Mouse (Mus musculus): Measurements from ENCODE around the gene Trmt44.

Trmt44 gene

DNA sequence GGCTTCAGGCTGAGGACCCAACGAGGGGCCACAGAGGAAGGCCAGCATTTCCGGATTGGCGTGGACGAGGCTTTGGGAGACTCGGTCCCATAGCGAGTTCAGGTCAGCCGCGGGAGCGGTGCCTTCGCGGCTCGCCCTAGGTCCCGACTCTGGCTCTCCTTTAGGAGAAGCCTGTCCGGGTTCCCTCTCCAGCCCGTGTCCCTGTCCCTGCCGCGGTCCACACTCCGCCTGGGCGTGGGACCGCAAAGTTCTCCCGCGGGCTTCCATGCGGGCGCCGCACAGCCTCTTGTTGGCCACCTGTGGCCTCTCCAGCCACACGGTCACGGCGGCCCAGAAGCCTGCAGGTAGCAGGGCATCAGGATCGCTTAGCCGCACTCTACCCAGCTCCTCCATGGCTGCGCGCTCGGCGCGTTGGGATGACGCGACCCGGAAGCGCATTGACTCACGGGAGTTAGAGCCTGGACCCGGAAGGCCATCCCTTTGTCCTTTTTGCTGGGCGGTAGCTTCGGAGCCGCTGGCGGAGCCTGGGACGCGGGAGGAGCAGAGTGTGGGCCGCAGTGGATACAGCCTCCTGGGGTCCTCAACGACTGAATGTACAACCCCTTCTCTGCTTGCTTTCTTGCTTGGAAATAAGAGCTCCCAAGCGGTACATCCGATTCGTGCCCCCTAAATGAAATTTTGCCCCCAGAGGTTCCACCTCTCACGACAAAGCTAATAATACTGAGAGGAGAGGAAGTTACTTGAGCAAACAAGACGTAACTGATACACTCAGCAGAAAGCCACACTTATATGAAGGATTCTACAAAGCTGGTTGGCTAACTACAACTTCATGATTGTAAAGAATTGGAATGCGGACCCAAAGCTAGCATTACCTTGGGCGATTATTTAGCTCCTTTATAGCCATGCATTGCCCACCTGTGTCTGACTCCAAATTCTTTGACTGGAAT is at the start of gene Trmt44:
Gene Trmt44, minus strand, starts transcription at position 418 of the 947 bp plus-strand sequence.
- DNase-seq (ENCODE audit: low read depth, low spot score): peak; percentile 49

GRCm38 (mm10) chr5:35623831-35624230 is 49.0 kb upstream of the Trmt44 start:
- DNase-seq (ENCODE audit: low read depth, low spot score): no peak

DNA sequence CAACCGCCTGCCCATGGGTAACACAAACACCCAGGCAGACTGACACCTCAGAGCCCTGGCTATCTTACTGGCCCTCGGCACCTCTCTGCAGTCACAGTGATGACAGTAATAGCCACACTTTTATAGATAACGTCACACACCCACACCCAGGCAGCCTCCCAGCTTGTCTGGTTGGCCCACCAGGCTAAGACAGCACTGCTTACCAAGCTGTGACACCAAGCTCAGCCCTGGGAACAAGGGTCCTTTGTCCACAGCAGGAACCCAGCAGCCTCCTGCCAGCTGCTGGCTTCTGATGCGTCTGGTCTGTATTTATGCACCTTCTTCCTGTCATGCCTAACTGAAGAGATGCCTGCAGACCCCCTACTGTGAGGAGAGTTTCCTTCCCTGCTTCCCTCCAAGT is 46.2 kb upstream of the Trmt44 start:
- DNase-seq (ENCODE audit: low read depth, low spot score): no peak

GRCm38 (mm10) chr5:35616943-35617342 is 42.1 kb upstream of the Trmt44 start:
- no peak for DNase-seq (ENCODE audit: low read depth, low spot score)

- no peak for DNase-seq (ENCODE audit: low read depth, low spot score)
These were observed 37.9 kb upstream of the Trmt44 start for GRCm38 (mm10) chr5:35612722-35613121.

GRCm38 (mm10) chr5:35611900-35612299 is 37.0 kb upstream of the Trmt44 start:
- no peak for DNase-seq (ENCODE audit: low read depth, low spot score)

GRCm38 (mm10) chr5:35611170-35611569 is 36.3 kb upstream of the Trmt44 start:
- DNase-seq (ENCODE audit: low read depth, low spot score): no peak

DNA sequence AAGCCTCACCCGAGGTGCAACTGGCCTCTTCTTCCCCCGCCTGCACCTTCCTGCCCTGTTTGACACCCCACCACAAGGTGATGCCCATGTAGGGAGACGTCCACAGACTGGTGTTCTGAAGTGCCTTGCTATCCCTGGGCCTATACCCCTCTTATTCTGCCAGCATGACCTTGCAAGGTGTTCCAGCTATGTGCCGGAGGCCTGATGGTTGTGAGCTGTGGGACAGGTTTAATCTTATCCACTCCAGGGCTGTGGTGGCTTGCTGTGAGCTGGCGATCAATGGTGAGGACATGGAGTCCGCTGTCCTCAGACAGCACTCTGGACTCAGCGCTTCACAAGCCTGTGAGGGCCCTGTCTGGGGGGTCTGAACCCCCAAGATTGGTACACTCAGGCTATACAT is 35.5 kb upstream of the Trmt44 start:
- DNase-seq (ENCODE audit: low read depth, low spot score): no peak

GRCm38 (mm10) chr5:35609971-35610370 is 35.1 kb upstream of the Trmt44 start:
- DNase-seq (ENCODE audit: low read depth, low spot score): no peak

- peak; percentile 55 for DNase-seq (ENCODE audit: low read depth, low spot score)
These were observed 34.5 kb upstream of the Trmt44 start for GRCm38 (mm10) chr5:35609381-35609780.

DNA sequence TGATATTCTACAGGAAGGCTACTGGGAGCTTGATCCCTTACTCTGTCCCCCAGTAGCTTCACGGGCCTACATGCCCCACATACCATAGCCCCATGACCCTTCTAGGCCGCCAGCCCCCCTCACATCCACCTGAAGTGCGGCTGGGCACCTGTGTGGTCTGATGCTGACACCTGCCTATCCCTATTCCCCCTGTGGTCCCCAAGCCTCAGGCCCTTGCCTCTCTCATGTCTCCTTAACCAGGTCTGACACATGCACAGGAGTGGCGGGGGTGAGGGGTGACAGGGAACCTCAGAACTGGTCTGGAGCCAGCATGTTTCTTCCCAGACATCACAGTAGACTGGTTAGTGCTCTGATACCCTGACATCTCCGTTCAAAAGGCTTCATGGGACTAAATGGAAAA is 33.7 kb upstream of the Trmt44 start:
- no peak for DNase-seq (ENCODE audit: low read depth, low spot score)

DNA sequence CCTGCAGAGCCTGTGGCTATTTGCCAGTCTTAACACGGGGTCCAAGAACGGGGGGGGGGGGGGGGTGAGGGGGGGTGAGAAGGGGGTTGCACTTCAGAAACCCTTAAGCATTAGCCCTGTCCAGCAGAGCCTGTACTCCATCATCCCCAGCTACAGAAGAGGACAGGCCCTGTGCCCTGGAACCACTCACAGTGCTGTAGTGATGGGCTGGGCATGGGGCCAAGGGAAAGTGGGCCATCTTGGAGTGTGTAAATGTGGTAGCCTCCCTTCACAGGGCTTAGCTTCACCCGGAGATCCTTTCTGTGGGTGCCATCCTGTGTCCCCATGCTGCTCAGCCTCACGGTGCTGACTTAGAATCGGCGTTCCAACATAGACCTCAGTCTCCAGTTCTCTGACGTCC is 32.9 kb upstream of the Trmt44 start:
- DNase-seq (ENCODE audit: low read depth, low spot score): no peak

DNA sequence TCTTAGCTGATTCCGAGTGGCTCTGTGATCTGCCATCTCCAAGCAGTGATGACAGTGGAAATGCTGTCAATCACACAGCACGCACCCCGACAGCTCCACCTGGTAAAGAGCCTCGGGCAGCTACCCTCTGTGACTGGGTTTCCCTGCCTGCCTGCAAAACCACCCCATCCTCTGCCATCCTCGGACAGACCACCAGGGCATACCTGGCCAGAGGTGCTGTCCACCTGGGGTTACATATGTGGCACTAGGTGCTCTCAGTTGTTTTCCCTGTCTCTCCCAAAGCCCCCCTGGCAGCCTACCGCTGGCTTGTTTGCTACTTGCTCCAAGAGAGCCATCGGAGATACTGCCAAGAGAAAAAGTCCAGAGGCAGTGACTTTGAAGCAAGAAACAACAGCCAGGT is 31.9 kb upstream of the Trmt44 start:
- no peak for DNase-seq (ENCODE audit: low read depth, low spot score)

GRCm38 (mm10) chr5:35605355-35605754 is 30.5 kb upstream of the Trmt44 start:
- DNase-seq (ENCODE audit: low read depth, low spot score): no peak

GRCm38 (mm10) chr5:35601526-35601925 is 26.7 kb upstream of the Trmt44 start:
- no peak for DNase-seq (ENCODE audit: low read depth, low spot score)

- DNase-seq (ENCODE audit: low read depth, low spot score): no peak
These were observed 25.4 kb upstream of the Trmt44 start for GRCm38 (mm10) chr5:35600233-35600632.

GRCm38 (mm10) chr5:35596169-35597160 is 21.6 kb upstream of the Trmt44 start:
- no peak for DNase-seq (ENCODE audit: low read depth, low spot score)

DNA sequence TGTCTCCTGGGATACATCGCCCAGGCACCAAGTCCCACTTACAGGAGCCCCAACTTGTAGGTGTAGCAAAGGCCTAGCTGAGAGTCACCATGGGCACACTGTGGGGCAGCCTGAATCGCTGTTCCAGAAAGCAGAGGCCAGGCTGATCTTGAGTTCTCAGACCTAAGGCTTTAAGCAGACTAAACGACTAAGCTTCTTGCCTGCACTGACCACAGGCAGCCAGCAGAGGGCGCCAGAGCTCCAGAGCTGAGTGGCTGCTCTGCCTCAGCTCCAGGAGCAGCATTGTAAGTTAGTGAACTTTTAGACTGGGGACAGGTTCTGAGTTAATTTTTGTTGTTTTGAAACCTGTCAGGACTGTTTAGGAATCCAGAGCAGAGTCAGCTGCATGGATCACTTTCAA is 20.8 kb upstream of the Trmt44 start:
- no peak for DNase-seq (ENCODE audit: low read depth, low spot score)

GRCm38 (mm10) chr5:35594768-35595167 is 19.9 kb upstream of the Trmt44 start:
- no peak for DNase-seq (ENCODE audit: low read depth, low spot score)

DNA sequence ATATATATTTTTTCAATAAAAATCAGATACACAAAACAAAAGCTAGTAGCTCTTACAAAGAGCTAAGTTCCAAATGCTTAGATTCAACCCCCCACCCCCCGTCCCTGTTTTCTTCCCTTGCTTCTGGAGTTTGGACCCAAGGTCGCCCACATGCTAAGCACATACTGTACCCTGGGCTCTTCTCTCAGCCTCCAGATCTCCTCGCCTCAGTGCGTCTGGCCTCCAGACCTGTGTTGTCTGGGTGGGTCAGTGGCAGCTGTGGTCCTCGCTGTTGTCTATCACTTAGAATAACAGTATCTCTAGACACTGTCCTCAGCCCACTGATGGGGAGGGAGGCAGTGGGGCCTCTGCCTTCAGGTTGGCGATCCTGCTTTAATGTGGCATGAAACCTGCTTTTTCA is 18.4 kb upstream of the Trmt44 start:
- DNase-seq (ENCODE audit: low read depth, low spot score): no peak

DNA sequence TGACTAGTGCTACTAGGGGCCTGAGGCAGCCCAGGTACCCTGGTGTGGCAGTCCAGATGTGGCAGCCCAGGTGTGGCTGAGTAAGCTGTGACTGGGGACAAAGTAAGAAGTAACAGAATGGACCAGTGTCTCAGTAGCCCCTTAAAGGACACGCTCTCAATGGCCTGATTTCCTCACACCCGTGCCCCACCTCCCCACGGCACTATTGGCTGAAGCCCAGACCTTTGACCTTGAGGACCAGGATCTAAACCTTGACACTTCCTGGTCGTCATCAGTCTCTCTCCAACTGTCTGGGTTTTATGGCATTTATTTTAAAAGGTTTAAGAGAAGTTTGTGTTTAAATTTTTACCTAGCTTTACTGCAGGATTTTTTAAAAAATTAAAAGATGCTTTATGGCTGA is 18.0 kb upstream of the Trmt44 start:
- no peak for DNase-seq (ENCODE audit: low read depth, low spot score)

GRCm38 (mm10) chr5:35592081-35592736 is 17.3 kb upstream of the Trmt44 start:
- peak; percentile 54 for DNase-seq (ENCODE audit: low read depth, low spot score)

Measured in WW6 (cell line).